Mouse (Mus musculus) cerebellum, postnatal 4 days (tissue): ENCODE measurements around the gene Ccl27b.
"Not testable (repeated sequence)": the region's sequence is repeated elsewhere in the genome, so short reads cannot be mapped to it uniquely, and the experiment has no call there.

Experiments used
- DNase-seq, 2 experiments: peaks; one replicate each; pipeline ENCODE4 v3.0.0; 2022; ENCODE audit warnings: low spot score in 2 of 2, mixed read lengths in 1 of 2

Gene Ccl27b

DNA sequence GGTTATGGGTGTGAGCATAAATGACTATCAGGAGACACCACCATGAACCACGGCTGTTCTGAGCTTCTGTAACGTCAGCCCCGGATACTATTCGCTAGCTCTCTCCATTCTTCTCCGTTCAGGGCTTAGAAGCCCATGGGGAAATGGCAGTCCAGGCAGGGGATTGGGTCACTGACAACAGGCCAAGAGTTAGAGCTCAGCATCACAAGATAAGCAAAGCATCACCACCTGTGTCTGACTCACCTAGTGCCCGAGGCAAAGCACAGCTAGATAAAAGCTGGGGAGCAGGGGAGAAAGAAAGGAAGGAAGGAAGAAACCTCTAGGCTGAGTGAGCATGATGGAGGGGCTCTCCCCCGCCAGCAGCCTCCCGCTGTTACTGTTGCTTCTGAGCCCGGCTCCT lies at the start of gene Ccl27b:
TSS of gene Ccl27b (plus strand) at position 301 of the 400 bp plus-strand sequence.
- not testable (repeated sequence) for DNase-seq

DNA sequence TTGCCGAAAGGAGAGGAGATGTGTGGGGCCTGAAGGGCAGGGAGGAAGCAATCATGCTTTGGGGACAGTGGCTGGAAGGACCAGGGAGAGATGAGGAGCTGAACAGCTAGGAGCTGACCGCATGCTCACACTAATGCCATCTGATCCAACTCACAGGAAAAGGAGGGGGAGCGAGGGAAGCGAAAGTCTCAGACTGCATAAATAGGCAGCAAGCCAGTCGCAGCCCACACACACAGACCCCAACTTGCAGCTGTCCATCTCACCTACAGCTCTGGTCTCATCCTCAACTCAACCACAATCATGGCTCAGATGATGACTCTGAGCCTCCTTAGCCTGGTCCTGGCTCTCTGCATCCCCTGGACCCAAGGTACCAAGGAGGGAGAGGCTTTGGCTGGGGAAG lies 43.2 kb upstream of the Ccl27b start, which contains the start of gene Gm10591:
TSS of gene Gm10591 (plus strand) at position 301 of the 400 bp plus-strand sequence.
- DNase-seq: not testable (repeated sequence)

DNA sequence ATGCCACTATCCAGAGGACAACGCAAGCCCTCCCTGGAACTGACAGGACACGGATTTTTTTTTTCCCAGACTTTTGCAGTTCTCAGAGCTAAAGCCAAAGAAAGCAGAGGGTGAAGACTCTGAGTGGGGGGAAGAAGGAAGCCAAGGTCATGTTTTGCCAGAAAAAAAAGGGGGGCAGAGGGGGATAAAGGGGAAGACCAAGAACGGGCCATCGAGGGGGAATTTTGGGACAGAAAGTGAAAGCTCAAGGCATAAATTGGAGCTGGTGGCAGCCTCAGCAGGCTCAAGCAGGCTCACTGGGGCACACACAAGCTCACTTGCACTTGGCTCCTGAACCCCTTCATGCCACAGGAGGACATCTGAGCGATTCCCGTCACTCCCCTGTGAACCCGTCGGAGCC lies 25.6 kb upstream of the Ccl27b start, which contains the start of gene Gm2564:
TSS of gene Gm2564 (plus strand) at position 301 of the 400 bp plus-strand sequence.
- DNase-seq: not testable (repeated sequence)

GRCm38 (mm10) chr4:42661793-42662192 lies 6.7 kb downstream of the Ccl27b start, which contains the start of gene Il11ra2:
Gene Il11ra2 (minus strand): TSS chr4:42661893.
- not testable (repeated sequence) for DNase-seq

- not testable (repeated sequence) for DNase-seq
Observed at GRCm38 (mm10) chr4:42675415-42675814, 20.4 kb downstream of the Ccl27b start.

- DNase-seq: not testable (repeated sequence)
Observed at GRCm38 (mm10) chr4:42679365-42679764, 24.3 kb downstream of the Ccl27b start.

GRCm38 (mm10) chr4:42680374-42681356 lies 25.6 kb downstream of the Ccl27b start:
- DNase-seq: not testable (repeated sequence)

- not testable (repeated sequence) for DNase-seq
Observed at GRCm38 (mm10) chr4:42681473-42682182, 26.6 kb downstream of the Ccl27b start.

GRCm38 (mm10) chr4:42682183-42682524 lies 27.1 kb downstream of the Ccl27b start:
- not testable (repeated sequence) for DNase-seq
